Mouse (Mus musculus): ENCODE data around the gene Lrrc40. TPM values are rescaled to one million over a fixed set of nuclear protein-coding genes. Genes with fewer than 3 reads are reported as not detected.

Gene Lrrc40
- 10 to 100 TPM; 30.4 to 37.4 TPM for total RNA-seq (2021)
- long read RNA-seq, experiment 1, full-length matches to known transcripts, result 25 of 33 reads
- long read RNA-seq, experiment 1, partial matches to known transcripts, result 0 of 33 reads
- long read RNA-seq, experiment 1, other reads (novel, unspliced or antisense), result 8 of 33 reads
- long read RNA-seq, experiment 2, full-length matches to known transcripts, result 10 of 14 reads
- long read RNA-seq, experiment 2, partial matches to known transcripts, result 0 of 14 reads
- long read RNA-seq, experiment 2, other reads (novel, unspliced or antisense), result 4 of 14 reads

- peak; percentile 95 to 97 for DNase-seq
Measured at GRCm38 (mm10) chr3:158036329-158036988, at the start of gene Lrrc40, which contains the start of gene Srsf11. TSS of gene Lrrc40 (plus strand) at chr3:158036662. TSS of gene Srsf11 (minus strand) at chr3:158036639.

GRCm38 (mm10) chr3:157993322-157993721, 43.1 kb upstream of the Lrrc40 start:
- no peak for DNase-seq

- DNase-seq, result no peak
Measured at GRCm38 (mm10) chr3:157995726-157996125, 40.7 kb upstream of the Lrrc40 start.

GRCm38 (mm10) chr3:157998742-157999369, 37.6 kb upstream of the Lrrc40 start:
- DNase-seq, result no peak

- DNase-seq, result no peak
Measured at GRCm38 (mm10) chr3:158008647-158009046, 27.8 kb upstream of the Lrrc40 start.

- DNase-seq, result no peak
Measured at GRCm38 (mm10) chr3:158009762-158010320, 26.6 kb upstream of the Lrrc40 start.

GRCm38 (mm10) chr3:158031371-158031925, 5.0 kb upstream of the Lrrc40 start:
- peak; percentile 94 to 95 for DNase-seq

GRCm38 (mm10) chr3:158032106-158032505, 4.4 kb upstream of the Lrrc40 start:
- no peak for DNase-seq

- DNase-seq, result peak; percentile 9 to 39
Measured at GRCm38 (mm10) chr3:158035866-158036265, 596 bp upstream of the Lrrc40 start.

- DNase-seq, result no peak
Measured at GRCm38 (mm10) chr3:158038106-158038505, 1.6 kb downstream of the Lrrc40 start.

GRCm38 (mm10) chr3:158040755-158041154, 4.3 kb downstream of the Lrrc40 start:
- no peak for DNase-seq

GRCm38 (mm10) chr3:158049508-158049907, 13.0 kb downstream of the Lrrc40 start:
- no peak for DNase-seq

- DNase-seq, result no peak
Measured at GRCm38 (mm10) chr3:158060621-158061291, 24.3 kb downstream of the Lrrc40 start.

- DNase-seq, result no peak
Measured at GRCm38 (mm10) chr3:158061811-158062523, 25.5 kb downstream of the Lrrc40 start.

GRCm38 (mm10) chr3:158065256-158065655, 28.8 kb downstream of the Lrrc40 start:
- DNase-seq, result no peak

- no peak for DNase-seq
Measured at GRCm38 (mm10) chr3:158067916-158068315, 31.5 kb downstream of the Lrrc40 start.

- peak in 1 of 2 experiments; percentile 15 for DNase-seq
Measured at GRCm38 (mm10) chr3:158068613-158069263, 32.3 kb downstream of the Lrrc40 start.

- DNase-seq, result no peak
Measured at GRCm38 (mm10) chr3:158075004-158075403, 38.5 kb downstream of the Lrrc40 start.

- DNase-seq, result no peak
Measured at GRCm38 (mm10) chr3:158076685-158077379, 40.4 kb downstream of the Lrrc40 start.

GRCm38 (mm10) chr3:158077380-158077772, 40.9 kb downstream of the Lrrc40 start:
- no peak for DNase-seq

Data from adrenal gland, postnatal 36 days (tissue).